Mouse (Mus musculus): ENCODE measurements around the gene Itm2b. TPM values are rescaled to one million over a fixed set of nuclear protein-coding genes. Genes with fewer than 3 reads are reported as not detected.

Gene Itm2b
- polyA plus RNA-seq, 1 experiment: 153 TPM

DNA sequence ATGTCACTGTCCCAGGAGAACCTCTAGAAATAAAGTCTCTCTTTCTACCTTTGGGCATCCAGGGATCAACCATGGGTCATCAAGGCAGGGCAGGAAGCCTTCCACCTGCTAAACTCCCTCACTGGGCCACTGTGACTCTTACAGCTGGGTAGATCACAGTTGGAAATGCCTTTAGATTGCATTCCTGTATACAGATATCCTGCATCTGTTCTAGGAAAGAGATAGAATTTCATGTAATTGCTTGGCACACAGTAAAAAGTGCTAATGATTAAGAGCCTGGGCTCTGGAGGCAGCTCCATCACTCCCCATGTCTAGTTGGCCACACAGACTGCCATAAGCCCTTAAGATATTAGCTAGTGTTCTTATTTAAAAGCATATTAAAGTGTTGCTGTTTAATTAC lies 38.5 kb upstream of the Itm2b start:
- Histone ChIP-seq H3K36me3 (ENCODE audit: control insufficient read depth, insufficient read depth) (no peaks in the 10 kb centered on the region), H3K4me3 (ENCODE audit: insufficient read depth, poor library complexity, severe bottlenecking) (no peak overlapping the region), H3K79me2 (ENCODE audit: control insufficient read depth, insufficient read depth) (no peaks in the 10 kb centered on the region), H3K79me3 (ENCODE audit: low read depth) (no peaks in the 10 kb centered on the region), H3K27me3 (ENCODE audit: control insufficient read depth, insufficient read depth, insufficient read length) (no peaks in the 10 kb centered on the region), H3ac (ENCODE audit: control insufficient read depth, insufficient read length, low read depth) (no peak overlapping the region)
- TF ChIP-seq USF1 (IDR thresholded peaks at IDR 0.05; ENCODE audit: low read depth): no peak
- no peak for TF ChIP-seq CTCF (IDR thresholded peaks at IDR 0.05; ENCODE audit: control insufficient read depth, insufficient read depth, insufficient read length)
- TF ChIP-seq MYOG (IDR thresholded peaks at IDR 0.05; ENCODE audit: control insufficient read depth, extremely low read depth, insufficient read length): no peak
- TF ChIP-seq MYOD1 (IDR thresholded peaks at IDR 0.05; ENCODE audit: control insufficient read depth, insufficient read length, low read depth): no peak
- TF ChIP-seq MAX (IDR thresholded peaks at IDR 0.05): no peak

DNA sequence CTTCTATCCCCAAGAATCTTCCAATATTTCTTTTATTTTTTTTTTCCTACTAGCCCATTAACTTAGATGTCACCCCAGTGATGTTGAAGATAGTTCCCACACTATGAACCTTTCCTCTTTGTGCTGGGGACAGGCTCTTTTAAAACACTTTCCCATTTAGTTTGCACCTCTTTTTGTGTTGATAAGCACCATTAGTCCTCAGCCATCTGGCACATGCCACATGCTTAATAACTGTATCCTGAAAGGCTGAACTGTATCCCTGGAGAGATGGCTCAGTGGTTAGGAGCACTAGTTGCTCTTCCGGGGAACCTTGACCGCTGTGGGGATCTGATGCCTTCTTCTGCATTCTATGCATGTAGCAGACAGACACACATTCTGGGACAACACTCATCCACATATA lies 37.5 kb upstream of the Itm2b start:
- no peak overlapping the region for H3ac ChIP-seq (ENCODE audit: control insufficient read depth, insufficient read length, low read depth)
- no peak overlapping the region for H3K4me3 ChIP-seq (ENCODE audit: insufficient read depth, poor library complexity, severe bottlenecking)
- H3K79me3 ChIP-seq (ENCODE audit: low read depth): no peaks in the 10 kb centered on the region
- no peaks in the 10 kb centered on the region for H3K79me2 ChIP-seq (ENCODE audit: control insufficient read depth, insufficient read depth)
- no peaks in the 10 kb centered on the region for H3K36me3 ChIP-seq (ENCODE audit: control insufficient read depth, insufficient read depth)
- TF ChIP-seq MAX (IDR thresholded peaks at IDR 0.05) (no peak), MYOD1 (IDR thresholded peaks at IDR 0.05; ENCODE audit: control insufficient read depth, insufficient read length, low read depth) (no peak), FOSL1 (IDR thresholded peaks at IDR 0.05; ENCODE audit: insufficient read depth, low read length, poor library complexity, severe bottlenecking) (no peak), MYOG (IDR thresholded peaks at IDR 0.05; ENCODE audit: control insufficient read depth, extremely low read depth, insufficient read length) (no peak), USF1 (IDR thresholded peaks at IDR 0.05; ENCODE audit: low read depth) (no peak), CTCF (IDR thresholded peaks at IDR 0.05; ENCODE audit: control insufficient read depth, insufficient read depth, insufficient read length) (no peak), CEBPB (IDR thresholded peaks at IDR 0.05; ENCODE audit: low read depth) (no peak)
- H3K27me3 ChIP-seq (ENCODE audit: control insufficient read depth, insufficient read depth, insufficient read length): no peaks in the 10 kb centered on the region

DNA sequence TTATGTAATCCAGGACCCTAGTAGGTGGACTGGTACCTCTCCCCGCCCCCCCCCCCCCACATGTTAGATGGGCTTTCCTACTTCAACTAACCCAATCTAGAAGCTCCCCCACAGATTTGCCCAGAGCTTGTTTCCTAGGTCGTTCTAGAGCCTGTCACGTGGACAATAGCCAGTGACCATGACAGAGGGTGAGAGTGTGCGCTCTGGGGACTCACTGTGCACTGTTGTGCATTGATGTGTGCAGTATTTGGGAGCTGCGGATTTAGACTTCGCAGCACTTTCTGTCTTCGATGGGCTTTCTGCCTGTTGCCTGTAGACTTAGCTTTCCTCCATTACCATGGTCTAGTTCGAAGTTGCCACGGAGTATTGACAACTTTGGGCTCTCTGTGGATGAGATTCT lies 36.5 kb upstream of the Itm2b start:
- H3K79me2 ChIP-seq (ENCODE audit: control insufficient read depth, insufficient read depth): no peaks in the 10 kb centered on the region
- no peak overlapping the region for H3K4me3 ChIP-seq (ENCODE audit: insufficient read depth, poor library complexity, severe bottlenecking)
- H3K27me3 ChIP-seq (ENCODE audit: control insufficient read depth, insufficient read depth, insufficient read length): no peaks in the 10 kb centered on the region
- H3K79me3 ChIP-seq (ENCODE audit: low read depth): no peaks in the 10 kb centered on the region
- no peaks in the 10 kb centered on the region for H3K36me3 ChIP-seq (ENCODE audit: control insufficient read depth, insufficient read depth)
- TF ChIP-seq MYOG (IDR thresholded peaks at IDR 0.05; ENCODE audit: control insufficient read depth, extremely low read depth, insufficient read length) (no peak), FOSL1 (IDR thresholded peaks at IDR 0.05; ENCODE audit: insufficient read depth, low read length, poor library complexity, severe bottlenecking) (no peak)
- no peak overlapping the region for H3ac ChIP-seq (ENCODE audit: control insufficient read depth, insufficient read length, low read depth)

DNA sequence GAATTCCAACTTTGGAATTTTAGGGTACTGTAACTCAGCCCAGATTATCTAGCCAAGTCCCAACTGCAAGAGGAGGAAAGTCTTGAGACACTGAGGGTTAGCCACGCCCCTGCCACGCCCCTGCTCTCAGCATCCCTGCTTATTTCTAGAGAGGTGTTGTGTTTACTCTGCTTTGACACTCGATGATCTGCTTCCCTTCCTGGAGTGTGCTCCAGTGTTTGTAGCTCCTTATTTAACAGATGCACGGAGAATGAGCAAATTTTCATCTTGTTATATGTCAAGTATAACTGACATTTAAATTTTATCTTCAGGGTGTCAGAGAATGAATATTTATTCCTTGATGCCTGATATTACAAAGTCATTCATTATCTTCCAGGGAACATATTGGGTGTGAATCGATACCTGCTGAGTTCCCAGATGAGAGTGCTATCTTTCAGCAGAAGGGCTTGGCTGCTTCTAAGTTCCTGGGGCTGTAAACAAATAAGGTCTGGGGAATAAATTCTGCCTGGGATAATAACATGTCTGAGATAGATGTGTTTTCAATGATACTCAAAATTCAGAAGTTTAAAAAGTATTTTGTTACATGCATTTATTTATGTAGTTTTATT lies 35.2 kb upstream of the Itm2b start:
- no peaks in the 10 kb centered on the region for H3K79me3 ChIP-seq (ENCODE audit: low read depth)
- no peak overlapping the region for H3K4me3 ChIP-seq (ENCODE audit: insufficient read depth, poor library complexity, severe bottlenecking)
- no peaks in the 10 kb centered on the region for H3K79me2 ChIP-seq (ENCODE audit: control insufficient read depth, insufficient read depth)
- H3K27me3 ChIP-seq (ENCODE audit: control insufficient read depth, insufficient read depth, insufficient read length): no peaks in the 10 kb centered on the region
- H3K36me3 ChIP-seq (ENCODE audit: control insufficient read depth, insufficient read depth): no peaks in the 10 kb centered on the region
- no peak for TF ChIP-seq MAX (IDR thresholded peaks at IDR 0.05)
- no peak overlapping the region for H3ac ChIP-seq (ENCODE audit: control insufficient read depth, insufficient read length, low read depth)

DNA sequence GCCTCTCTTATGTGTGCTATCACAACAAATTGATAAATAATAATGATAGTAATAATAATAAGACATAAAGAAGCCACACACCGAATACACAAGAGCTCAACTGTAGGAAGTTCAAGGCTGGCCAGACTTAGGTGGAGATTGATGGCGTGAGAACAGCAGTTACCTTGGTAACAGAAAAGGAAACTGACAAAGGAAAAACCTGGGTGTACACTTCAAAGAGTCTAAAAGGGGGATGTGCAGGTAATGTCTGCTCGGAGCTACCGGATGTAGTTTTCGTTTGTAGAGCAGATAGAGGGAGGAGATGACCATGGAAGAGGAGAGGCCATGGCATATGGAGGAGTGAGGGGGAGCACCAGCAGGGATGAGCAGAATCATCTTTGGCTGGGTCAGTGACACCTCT lies 31.4 kb upstream of the Itm2b start:
- no peaks in the 10 kb centered on the region for H3K36me3 ChIP-seq (ENCODE audit: control insufficient read depth, insufficient read depth)
- no peak for TF ChIP-seq MYOG (IDR thresholded peaks at IDR 0.05; ENCODE audit: control insufficient read depth, extremely low read depth, insufficient read length)
- TF ChIP-seq FOSL1 (IDR thresholded peaks at IDR 0.05; ENCODE audit: insufficient read depth, low read length, poor library complexity, severe bottlenecking): no peak
- TF ChIP-seq USF1 (IDR thresholded peaks at IDR 0.05; ENCODE audit: low read depth): no peak
- TF ChIP-seq MAX (IDR thresholded peaks at IDR 0.05): no peak
- no peak for TF ChIP-seq MYOD1 (IDR thresholded peaks at IDR 0.05; ENCODE audit: control insufficient read depth, insufficient read length, low read depth)
- TF ChIP-seq CTCF (IDR thresholded peaks at IDR 0.05; ENCODE audit: control insufficient read depth, insufficient read depth, insufficient read length): no peak
- TF ChIP-seq CEBPB (IDR thresholded peaks at IDR 0.05; ENCODE audit: low read depth): no peak
- H3K79me3 ChIP-seq (ENCODE audit: low read depth): no peaks in the 10 kb centered on the region
- H3K27me3 ChIP-seq (ENCODE audit: control insufficient read depth, insufficient read depth, insufficient read length): no peaks in the 10 kb centered on the region
- no peak overlapping the region for H3ac ChIP-seq (ENCODE audit: control insufficient read depth, insufficient read length, low read depth)
- no peak overlapping the region for H3K4me3 ChIP-seq (ENCODE audit: insufficient read depth, poor library complexity, severe bottlenecking)
- no peaks in the 10 kb centered on the region for H3K79me2 ChIP-seq (ENCODE audit: control insufficient read depth, insufficient read depth)

DNA sequence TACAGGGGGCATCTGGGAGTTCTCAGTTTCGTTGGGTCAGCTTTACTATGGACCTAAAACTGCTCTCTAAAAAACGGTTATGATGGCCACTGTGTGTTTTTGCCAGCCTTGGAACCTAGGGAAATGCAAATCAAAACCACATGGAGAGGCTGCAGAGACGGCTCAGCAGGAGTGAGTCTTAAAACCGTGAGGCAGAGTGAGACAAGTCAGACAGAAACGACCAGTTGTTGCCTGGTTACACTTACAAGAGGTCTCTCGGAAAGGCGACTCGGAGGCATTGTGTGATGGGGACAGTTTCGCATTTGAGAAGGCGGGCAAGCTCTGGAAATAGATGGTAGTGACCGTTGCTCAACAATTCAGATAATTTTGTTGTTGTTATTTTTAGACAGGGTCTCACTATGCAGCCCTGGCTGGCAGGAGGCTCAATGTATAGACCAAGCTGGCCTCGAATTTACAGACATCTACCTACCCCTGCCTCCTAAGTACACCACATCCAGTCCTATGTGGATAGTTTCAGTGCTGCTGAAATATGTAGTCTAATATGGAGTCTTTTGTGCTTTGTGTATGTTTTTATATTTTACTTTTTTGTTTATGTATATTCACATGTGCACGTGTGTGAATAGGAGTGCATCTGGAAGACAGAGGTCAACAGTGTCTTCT lies 30.4 kb upstream of the Itm2b start:
- no peaks in the 10 kb centered on the region for H3K36me3 ChIP-seq (ENCODE audit: control insufficient read depth, insufficient read depth)
- H3K27me3 ChIP-seq (ENCODE audit: control insufficient read depth, insufficient read depth, insufficient read length): no peaks in the 10 kb centered on the region
- no peak overlapping the region for H3ac ChIP-seq (ENCODE audit: control insufficient read depth, insufficient read length, low read depth)
- no peaks in the 10 kb centered on the region for H3K79me2 ChIP-seq (ENCODE audit: control insufficient read depth, insufficient read depth)
- TF ChIP-seq MAX (IDR thresholded peaks at IDR 0.05) (no peak), CTCF (IDR thresholded peaks at IDR 0.05; ENCODE audit: control insufficient read depth, insufficient read depth, insufficient read length) (no peak), MYOG (IDR thresholded peaks at IDR 0.05; ENCODE audit: control insufficient read depth, extremely low read depth, insufficient read length) (no peak), FOSL1 (IDR thresholded peaks at IDR 0.05; ENCODE audit: insufficient read depth, low read length, poor library complexity, severe bottlenecking) (no peak), USF1 (IDR thresholded peaks at IDR 0.05; ENCODE audit: low read depth) (no peak), MYOD1 (IDR thresholded peaks at IDR 0.05; ENCODE audit: control insufficient read depth, insufficient read length, low read depth) (no peak), CEBPB (IDR thresholded peaks at IDR 0.05; ENCODE audit: low read depth) (no peak)
- no peaks in the 10 kb centered on the region for H3K79me3 ChIP-seq (ENCODE audit: low read depth)
- H3K4me3 ChIP-seq (ENCODE audit: insufficient read depth, poor library complexity, severe bottlenecking): no peak overlapping the region

Measured in C2C12 (cell line).